Mouse (Mus musculus) cerebellum, adult 2 months (tissue): ENCODE results near the gene Klf3.

Experiments used
- CTCF ChIP-seq: fragments of 200-500 bp; IDR thresholded peaks from 2 replicates; pipeline ENCODE4 v1.5.1; 2011; ENCODE audit warnings: low read depth, mild to moderate bottlenecking, control low read depth, low read length, moderate library complexity, borderline replicate concordance; ENCODE audit not compliant: insufficient read depth
- POLR2A ChIP-seq: fragments of 200-500 bp; IDR thresholded peaks from 2 replicates; pipeline ENCODE4 v1.6.1; 2011; ENCODE audit warnings: low read length, control low read depth, borderline replicate concordance; ENCODE audit not compliant: insufficient read depth

GRCm38 (mm10) chr5:64809257-64809656 lies 6.1 kb downstream of the Klf3 start:
- TF ChIP-seq CTCF (no peak), POLR2A (no peak)
